Mouse (Mus musculus) urinary bladder, postnatal 25 days (tissue): Measurements from ENCODE around the gene Gm11444.

ENCODE experiments used
- DNase-seq: peaks from one replicate; pipeline ENCODE4 v3.0.0; 2022; ENCODE audit warnings: low spot score

The Gm11444 gene

GRCm38 (mm10) chr11:85814678-85815077 is 35.5 kb downstream of the Gm11444 start:
- DNase-seq: no peak

- no peak for DNase-seq
Observed at GRCm38 (mm10) chr11:85812201-85812966, 37.7 kb downstream of the Gm11444 start.

- DNase-seq: no peak
Observed at GRCm38 (mm10) chr11:85811676-85812075, 38.5 kb downstream of the Gm11444 start.

DNA sequence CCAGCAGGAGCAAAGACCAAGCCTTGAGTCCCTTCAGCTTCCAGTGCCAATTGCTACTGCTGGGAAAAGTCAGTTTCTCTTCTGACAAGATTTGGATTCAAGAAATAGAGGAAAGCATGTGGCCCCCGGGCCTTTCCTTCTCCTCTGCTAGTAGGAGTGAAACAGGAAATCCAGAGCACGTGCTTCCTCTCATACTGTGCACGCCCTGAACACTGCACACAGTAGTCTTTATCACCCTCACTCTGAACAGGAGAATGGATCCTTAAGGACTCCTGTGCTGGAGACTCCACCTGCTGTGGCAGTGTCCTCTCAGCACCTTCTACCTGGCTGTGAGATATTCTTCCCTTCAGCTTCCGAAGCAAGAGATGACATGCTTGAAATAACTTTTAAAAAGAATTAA is 38.9 kb downstream of the Gm11444 start:
- DNase-seq: no peak

DNA sequence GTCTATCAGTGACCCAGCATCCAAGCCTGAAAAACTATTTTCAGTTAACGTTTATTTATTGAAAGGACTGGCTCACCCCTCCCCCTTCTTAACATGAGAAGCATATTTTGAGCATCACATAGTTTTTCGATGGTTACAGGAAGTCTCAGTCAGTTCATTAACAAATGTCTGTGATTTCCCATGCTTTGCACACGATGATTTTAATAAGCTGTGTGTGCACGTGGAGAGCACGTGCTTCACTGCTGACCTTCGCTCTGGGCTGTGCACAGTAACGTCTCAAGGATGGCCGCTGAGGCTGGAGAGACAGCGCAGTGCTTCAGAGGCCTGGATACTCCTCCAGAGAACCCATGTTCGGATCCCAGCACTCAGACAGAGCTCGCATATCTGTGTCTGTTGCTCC is 42.8 kb downstream of the Gm11444 start:
- DNase-seq: no peak

DNA sequence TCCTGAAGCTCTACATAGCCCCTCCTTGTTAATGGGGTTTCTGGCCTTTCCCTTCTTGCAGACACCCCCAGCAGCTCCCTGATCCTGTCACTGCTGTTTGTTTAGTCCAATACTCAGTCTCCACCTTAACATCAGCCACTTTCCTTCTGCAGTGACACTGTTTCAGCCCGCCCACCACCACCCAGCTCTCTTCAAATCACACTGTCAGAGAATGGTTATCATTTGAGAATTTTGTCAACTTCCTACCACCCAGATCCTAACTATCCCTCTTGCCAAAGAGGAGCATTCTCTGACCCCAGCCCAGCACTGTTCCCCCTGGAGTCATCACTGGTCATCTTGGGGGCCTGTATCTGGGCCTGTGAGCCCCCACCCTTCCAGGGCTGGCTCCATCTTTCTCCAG is 44.4 kb downstream of the Gm11444 start:
- no peak for DNase-seq

GRCm38 (mm10) chr11:85804048-85804447 is 46.1 kb downstream of the Gm11444 start:
- no peak for DNase-seq

GRCm38 (mm10) chr11:85800380-85800779 is 49.8 kb downstream of the Gm11444 start:
- DNase-seq: no peak

DNA sequence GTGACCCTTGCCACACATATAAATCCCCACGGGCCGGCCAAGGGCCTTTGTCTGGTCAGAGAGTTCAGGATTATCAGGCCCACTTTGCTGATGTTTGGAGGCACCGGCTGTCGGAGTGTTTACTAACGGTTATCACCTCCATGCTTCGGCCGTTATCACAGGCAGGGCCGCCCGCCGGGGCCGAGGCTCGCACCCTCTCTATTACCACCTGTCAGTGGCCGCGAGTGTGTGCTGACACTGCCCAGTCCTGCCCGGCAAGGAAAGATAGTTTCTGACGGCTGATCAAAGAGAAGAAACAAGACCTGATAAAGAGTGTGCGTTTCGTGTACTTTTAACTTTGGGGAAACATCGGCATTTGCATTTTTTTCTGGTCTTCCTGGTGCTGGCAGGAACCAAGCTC is 50.3 kb downstream of the Gm11444 start:
- no peak for DNase-seq

GRCm38 (mm10) chr11:85799456-85799855 is 50.7 kb downstream of the Gm11444 start:
- DNase-seq: no peak
